In genomic region chr4:148030506-148030905, GRCm38 (mm10) we compare ENCODE assay signal across 30 mouse cellular contexts. TPM values are rescaled to one million over a fixed set of nuclear protein-coding genes. Genes with fewer than 3 reads are reported as not detected.
"Had no signal": no experiment of that assay in that cellular context is flagged by ENCODE, and none has a peak within 500 bp of the region (broad histone marks: within the 10 kb centered on the region; RNA-seq: fewer than 3 reads in every experiment).

No protein-coding gene starts in this region.

- H3K27ac ChIP-seq: hindbrain, postnatal 0 days; limb, embryonic 10.5 days; limb, embryonic 13.5 days; liver, embryonic 12.5 days; liver, embryonic 15.5 days; lung, embryonic 15.5 days; midbrain, embryonic 12.5 days; midbrain, embryonic 15.5 days; neural tube, embryonic 13.5 days; stomach, embryonic 15.5 days had no signal

- DNase-seq: layer of hippocampus, adult 9-11 months; layer of hippocampus, postnatal 36 days; liver; lung, adult 18-20 months; lung, postnatal 14 days; lung, postnatal 4 days; retina, postnatal 1 day; right cerebral cortex, postnatal 25 days; spleen, adult 18-20 months; thymus, postnatal 25 days had no signal

- H3K9me3 ChIP-seq: limb, embryonic 10.5 days; limb, embryonic 13.5 days; liver, embryonic 12.5 days; liver, embryonic 15.5 days; lung, embryonic 15.5 days; midbrain, embryonic 12.5 days; midbrain, embryonic 15.5 days; neural tube, embryonic 13.5 days; stomach, embryonic 15.5 days had no signal

- H3K4me2 ChIP-seq: limb, embryonic 13.5 days; liver, embryonic 12.5 days; liver, embryonic 15.5 days; lung, embryonic 15.5 days; midbrain, embryonic 12.5 days; midbrain, embryonic 15.5 days; neural tube, embryonic 13.5 days; stomach, embryonic 15.5 days had no signal

- ATAC-seq: hindbrain, postnatal 0 days; inflammation-experienced regulatory T-cells, adult 6 months; intestine, embryonic 16.5 days; liver, embryonic 12.5 days; midbrain, embryonic 15.5 days had no signal

- H3K4me3 ChIP-seq: limb, embryonic 10.5 days; limb, embryonic 13.5 days; liver, embryonic 12.5 days; liver, embryonic 15.5 days; lung, embryonic 15.5 days; midbrain, embryonic 12.5 days; midbrain, embryonic 15.5 days; myocyte; neural tube, embryonic 13.5 days; stomach, embryonic 15.5 days had no signal

- H3K4me1 ChIP-seq: limb, embryonic 10.5 days; limb, embryonic 13.5 days; liver, embryonic 15.5 days; lung, embryonic 15.5 days; stomach, embryonic 15.5 days had no signal

- H3K27me3 ChIP-seq: limb, embryonic 13.5 days; liver, embryonic 12.5 days; liver, embryonic 15.5 days; lung, embryonic 15.5 days; midbrain, embryonic 12.5 days; midbrain, embryonic 15.5 days; neural tube, embryonic 13.5 days; stomach, embryonic 15.5 days had no signal

- H3K9ac ChIP-seq: limb, embryonic 13.5 days; liver, embryonic 12.5 days; liver, embryonic 15.5 days; lung, embryonic 15.5 days; midbrain, embryonic 12.5 days; midbrain, embryonic 15.5 days; neural tube, embryonic 13.5 days; stomach, embryonic 15.5 days had no signal

RNA-seq across cellular contexts. Expression of gene Nppa, which starts 30.0 kb away (rescaled TPM):
- total RNA-seq: layer of hippocampus, adult 18-20 months; layer of hippocampus, postnatal 36 days; megakaryocyte progenitor cell, adult 5-6 weeks; megakaryocyte-erythroid progenitor cell, adult 5-6 weeks; monocyte, adult 5-6 weeks; neutrophil, adult 5-6 weeks had no signal
- polyA plus RNA-seq: inflammation-experienced regulatory T-cells, adult 6 months; limb, embryonic 13.5 days; myocyte had no signal

RNA-seq across cellular contexts. Expression of gene Nppb, which starts 44.9 kb away (rescaled TPM):
- total RNA-seq: hindbrain, postnatal 0 days; layer of hippocampus, adult 18-20 months; layer of hippocampus, postnatal 36 days; left cerebral cortex, adult 8-10 months; left cerebral cortex, postnatal 25 days; megakaryocyte progenitor cell, adult 5-6 weeks; megakaryocyte-erythroid progenitor cell, adult 5-6 weeks; monocyte, adult 5-6 weeks; neutrophil, adult 5-6 weeks had no signal
- polyA plus RNA-seq: inflammation-experienced regulatory T-cells, adult 6 months; intestine, embryonic 16.5 days; limb, embryonic 10.5 days; limb, embryonic 13.5 days; liver, embryonic 12.5 days; liver, embryonic 15.5 days; midbrain, embryonic 12.5 days; midbrain, embryonic 15.5 days; stomach, embryonic 15.5 days had no signal
